Mouse (Mus musculus) heart, postnatal 0 days (tissue): ENCODE measurements around the gene Olfr862. TPM values are rescaled to one million over a fixed set of nuclear protein-coding genes. Genes with fewer than 3 reads are reported as not detected.

Experiments used
- ATAC-seq: fragments of 200-750 bp; cut with Nextera tagmentation; 2 replicates; pipeline ENCODE4 v1.8.0; 2017; ENCODE audit warnings: low read depth, moderate number of reproducible peaks, moderate library complexity; ENCODE audit not compliant: insufficient read depth
- DNase-seq: peaks from one replicate; pipeline ENCODE4 v3.0.0-alpha.2; 2016; ENCODE audit warnings: low spot score
- H3K27ac ChIP-seq: fragments of 300-500 bp; sonication (generic); 2 replicates; pipeline ENCODE4 v1.5.1; 2014; ENCODE audit warnings: low read depth, mild to moderate bottlenecking
- H3K27me3 ChIP-seq: fragments of 300-500 bp; sonication (generic); 2 replicates; pipeline ENCODE4 v1.6.1; 2014; ENCODE audit warnings: low read length, mixed read lengths; ENCODE audit not compliant: control insufficient read depth, insufficient read depth
- H3K36me3 ChIP-seq: fragments of 300-500 bp; sonication (generic); replicated peaks from 2 replicates; pipeline ENCODE4 v1.6.1; 2014; ENCODE audit warnings: low read length, mixed read lengths; ENCODE audit not compliant: control insufficient read depth, insufficient read depth
- H3K4me1 ChIP-seq: fragments of 300-500 bp; sonication (generic); 2 replicates; pipeline ENCODE4 v1.6.1; 2014; ENCODE audit warnings: antibody characterized with exemption; ENCODE audit not compliant: control insufficient read depth, insufficient read depth
- H3K4me2 ChIP-seq: fragments of 300-500 bp; sonication (generic); 2 replicates; pipeline ENCODE4 v1.6.1; 2014; ENCODE audit warnings: low read depth, mild to moderate bottlenecking, low read length, moderate library complexity
- H3K4me3 ChIP-seq: fragments of 300-500 bp; sonication (generic); 2 replicates; pipeline ENCODE4 v1.5.1; 2014; ENCODE audit warnings: low read depth, low read length
- H3K9ac ChIP-seq: fragments of 300-500 bp; sonication (generic); replicated peaks from 2 replicates; pipeline ENCODE4 v1.6.1; 2014; ENCODE audit warnings: low read depth, low read length, mixed read lengths
- H3K9me3 ChIP-seq: fragments of 300-500 bp; sonication (generic); replicated peaks from 2 replicates; pipeline ENCODE4 v1.6.1; 2016; ENCODE audit warnings: low read length; ENCODE audit not compliant: control insufficient read depth
- CTCF ChIP-seq: IDR thresholded peaks from 2 replicates; pipeline ENCODE4 v1.5.1; 2016; ENCODE audit warnings: antibody characterized with exemption, control low read depth, low read depth
- EP300 ChIP-seq: IDR thresholded peaks from 2 replicates; pipeline ENCODE4 v1.6.1; 2016; ENCODE audit warnings: antibody characterized with exemption, low read depth
- WGBS: fragments of 180-500 bp; shearing (Covaris S2); extraction: QIAGEN DNeasy Blood & Tissue Kit; methylation state at CpG from one replicate; pipeline ENCODE4 v1.1.7; 2014; 5-methylcytosine and 5-hydroxymethylcytosine counted together
- polyA plus RNA-seq: library from polyadenylated mRNA; unstranded; fragments of >200 nt; fragmentation: Nextera tagmentation; extraction: Ambion mirVana; gene quantifications from 2 replicates; pipeline ENCODE4 v1.2.1, GENCODE M21; 2015
- total RNA-seq: library from RNA; depleted of rRNA; stranded (reverse); fragments of >200 nt; gene quantifications from 2 replicates; pipeline ENCODE4 v1.2.3, GENCODE M21; 2014; ENCODE audit warnings: low replicate concordance; rRNA removed

The Olfr862 gene
- total RNA-seq (not detected in 2 replicates), polyA plus RNA-seq (not detected in 2 replicates)

DNA sequence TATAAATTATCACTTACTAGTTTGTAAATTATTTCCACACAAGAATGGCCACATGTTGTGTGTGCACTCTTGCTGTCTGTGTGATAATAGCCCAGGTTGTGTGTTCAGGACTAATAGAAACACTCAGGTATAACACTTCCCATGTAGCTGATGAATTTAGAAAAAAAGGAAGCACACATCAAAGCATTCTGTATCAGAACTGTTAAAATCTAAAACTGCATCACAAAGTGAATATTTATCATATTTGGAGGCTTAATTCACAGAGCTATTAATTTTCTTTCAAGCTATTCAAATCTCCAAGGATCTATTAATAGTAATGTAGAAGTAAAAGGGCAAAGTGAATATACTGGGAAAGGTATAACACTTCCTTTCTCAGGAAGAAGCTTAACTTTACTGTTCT lies at the start of gene Olfr862:
Gene Olfr862, minus strand, starts transcription at position 101 of the 400 bp plus-strand sequence.
- Histone ChIP-seq H3K27ac (no peak within 1 kb of the TSS), H3K4me3 (no peak within 1 kb of the TSS), H3K4me2 (no peak within 1 kb of the TSS), H3K4me1 (no peaks in the 10 kb centered on the region), H3K9ac (no peak within 1 kb of the TSS), H3K27me3 (no peaks in the 10 kb centered on the region), H3K36me3 (no peaks in the 10 kb centered on the region), H3K9me3 (0 out of 2 replicates have a peak, but pooled peaks cover 3% of the 10 kb centered on the region)
- TF ChIP-seq CTCF (no peak), EP300 (no peak)
- no peak for DNase-seq
- no peak for ATAC-seq

- TF ChIP-seq CTCF (no peak), EP300 (no peak)
- Histone ChIP-seq H3K4me1 (no peaks in the 10 kb centered on the region), H3K9ac (no peak within 1 kb of the TSS), H3K36me3 (no peaks in the 10 kb centered on the region), H3K4me3 (no peak within 1 kb of the TSS), H3K9me3 (no peaks in the 10 kb centered on the region), H3K27ac (no peak within 1 kb of the TSS), H3K4me2 (no peak within 1 kb of the TSS), H3K27me3 (no peaks in the 10 kb centered on the region)
- no peak for DNase-seq
- ATAC-seq = no peak
- 73% methylated on average over 2 of the region's 2 CpGs for WGBS
These were observed 28.8 kb upstream of the Olfr862 start, which contains the start of gene Olfr77 for GRCm38 (mm10) chr9:19916565-19916964. Gene Olfr77 (plus strand): TSS chr9:19916865.

DNA sequence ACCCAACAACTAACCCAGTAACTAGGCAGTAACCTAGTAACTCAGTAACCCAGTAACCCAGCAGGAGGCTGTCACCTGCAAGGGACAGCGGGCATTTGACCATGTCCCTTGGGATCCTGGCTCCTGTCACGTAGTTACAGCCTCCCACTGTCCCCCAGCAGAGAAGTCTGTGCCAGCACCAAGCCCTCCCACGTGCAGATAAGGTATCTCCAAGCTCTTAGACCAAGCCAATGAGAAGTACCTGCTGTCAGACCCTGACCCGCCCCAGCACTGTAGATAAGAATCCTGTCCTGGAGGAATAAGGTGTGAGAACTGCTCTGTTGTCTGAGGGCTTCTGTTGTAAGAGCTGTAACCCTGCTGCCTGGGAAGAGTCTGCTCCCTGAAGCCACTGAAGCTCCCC lies 23.4 kb upstream of the Olfr862 start:
- ATAC-seq (no peak), DNase-seq (no peak)
- TF ChIP-seq CTCF = no peak
- TF ChIP-seq EP300 = no peak
- no peak overlapping the region for H3K27ac ChIP-seq
- H3K27me3 ChIP-seq = no peaks in the 10 kb centered on the region
- H3K4me1 ChIP-seq = no peaks in the 10 kb centered on the region
- H3K4me2 ChIP-seq = no peak overlapping the region
- H3K4me3 ChIP-seq = no peak overlapping the region
- no peaks in the 10 kb centered on the region for H3K9me3 ChIP-seq
- no peaks in the 10 kb centered on the region for H3K36me3 ChIP-seq
- no peak overlapping the region for H3K9ac ChIP-seq
- WGBS = 37% methylated on average over 4 of the region's 4 CpGs

GRCm38 (mm10) chr9:19849647-19850046 lies 38.2 kb downstream of the Olfr862 start, which contains the start of gene Olfr860:
Gene Olfr860 (minus strand): TSS chr9:19849747.
- Histone ChIP-seq H3K9ac (no peak within 1 kb of the TSS), H3K4me2 (no peak within 1 kb of the TSS), H3K27me3 (no peaks in the 10 kb centered on the region), H3K27ac (no peak within 1 kb of the TSS), H3K36me3 (no peaks in the 10 kb centered on the region), H3K4me3 (no peak within 1 kb of the TSS), H3K9me3 (0 out of 2 replicates have a peak, but pooled peaks cover 4% of the 10 kb centered on the region), H3K4me1 (no peaks in the 10 kb centered on the region)
- no peak for ATAC-seq
- DNase-seq = no peak
- WGBS = 51% methylated on average over 1 of the region's 1 CpGs
- no peak for TF ChIP-seq EP300
- TF ChIP-seq CTCF = no peak

Other genes with a start within 250 kb of the Olfr862 start
- gene Olfr857, start 178.6 kb downstream of the Olfr862 start, total RNA-seq = not detected in 2 replicates
- gene Olfr857, start 178.6 kb downstream of the Olfr862 start, polyA plus RNA-seq = not detected in 2 replicates
- not detected in 2 replicates for gene Olfr58, start 107.7 kb downstream of the Olfr862 start, total RNA-seq
- not detected in 2 replicates for gene Olfr58, start 107.7 kb downstream of the Olfr862 start, polyA plus RNA-seq
- gene Olfr859, start 83.1 kb downstream of the Olfr862 start, total RNA-seq = not detected in 2 replicates
- not detected in 2 replicates for gene Olfr859, start 83.1 kb downstream of the Olfr862 start, polyA plus RNA-seq
- gene Olfr860, start 38.3 kb downstream of the Olfr862 start, total RNA-seq = not detected in 2 replicates
- gene Olfr860, start 38.3 kb downstream of the Olfr862 start, polyA plus RNA-seq = not detected in 2 replicates
- not detected in 2 replicates for gene Olfr77, start 28.9 kb upstream of the Olfr862 start, total RNA-seq
- gene Olfr77, start 28.9 kb upstream of the Olfr862 start, polyA plus RNA-seq = 0.27 and 0.34 TPM in 2 replicates
- gene Olfr866, start 140.0 kb upstream of the Olfr862 start, total RNA-seq = not detected in 2 replicates
- not detected in 2 replicates for gene Olfr866, start 140.0 kb upstream of the Olfr862 start, polyA plus RNA-seq
- not detected in 2 replicates for gene Olfr867, start 169.6 kb upstream of the Olfr862 start, total RNA-seq
- gene Olfr867, start 169.6 kb upstream of the Olfr862 start, polyA plus RNA-seq = not detected in 2 replicates
- gene Olfr868, start 210.6 kb upstream of the Olfr862 start, total RNA-seq = not detected in 2 replicates
- gene Olfr868, start 210.6 kb upstream of the Olfr862 start, polyA plus RNA-seq = not detected in 2 replicates
- gene Olfr869, start 241.0 kb upstream of the Olfr862 start, total RNA-seq = not detected in 2 replicates
- gene Olfr869, start 241.0 kb upstream of the Olfr862 start, polyA plus RNA-seq = not detected in 2 replicates